Mouse (Mus musculus) myocyte (in vitro differentiated cells): ENCODE measurements around the gene Slit3.

Experiments used
- CEBPB ChIP-seq: IDR thresholded peaks from 2 replicates; pipeline ENCODE4 v1.6.1; 2011; ENCODE audit warnings: mild to moderate bottlenecking, moderate library complexity; ENCODE audit not compliant: poor library complexity, insufficient read depth, severe bottlenecking
- MAX ChIP-seq: IDR thresholded peaks from one replicate; pipeline ENCODE4 v1.6.1; 2011; ENCODE audit warnings: low read depth, mild to moderate bottlenecking, control low read depth
- MYOD1 ChIP-seq, 3 experiments: IDR thresholded peaks; one replicate each; pipeline ENCODE4 v1.6.1; 2011; ENCODE audit warnings: control low read depth in 2 of 3, low read depth in 2 of 3, mild to moderate bottlenecking in 2 of 3, moderate library complexity in 1 of 3; ENCODE audit not compliant: insufficient read length in 2 of 3, control insufficient read depth in 1 of 3
- POLR2A ChIP-seq: IDR thresholded peaks from one replicate; pipeline ENCODE4 v1.6.1; 2011; ENCODE audit warnings: low read depth, mild to moderate bottlenecking, control low read depth, moderate library complexity; ENCODE audit not compliant: insufficient read length
- POLR2AphosphoS2 ChIP-seq: IDR thresholded peaks from one replicate; pipeline ENCODE4 v1.6.1; 2011; ENCODE audit warnings: low read depth, control low read depth; ENCODE audit not compliant: insufficient read length
- REST ChIP-seq: IDR thresholded peaks from one replicate; pipeline ENCODE4 v1.6.1; 2011; ENCODE audit warnings: mild to moderate bottlenecking, control low read depth, moderate library complexity; ENCODE audit not compliant: insufficient read depth, insufficient read length
- SRF ChIP-seq: IDR thresholded peaks from one replicate; pipeline ENCODE4 v1.6.1; 2011; ENCODE audit warnings: low read depth; ENCODE audit not compliant: control insufficient read depth, insufficient read length
- TCF12 ChIP-seq: IDR thresholded peaks from one replicate; pipeline ENCODE4 v1.6.1; 2011; ENCODE audit warnings: mild to moderate bottlenecking, control low read depth; ENCODE audit not compliant: poor library complexity, insufficient read depth, severe bottlenecking
- USF1 ChIP-seq: IDR thresholded peaks from one replicate; pipeline ENCODE4 v1.6.1; 2011; ENCODE audit warnings: low read depth, mild to moderate bottlenecking, control low read depth, moderate library complexity

GRCm38 (mm10) chr11:35395376-35395775 lies 274.4 kb downstream of the Slit3 start:
- TF ChIP-seq CEBPB, result no peak
- TF ChIP-seq POLR2A, result no peak
- no peak for TF ChIP-seq MYOD1 (IDR thresholded peaks at IDR 0.05; ENCODE audit: control insufficient read depth in 1 of 3, insufficient read length in 2 of 3, low read depth in 2 of 3)
- no peak for TF ChIP-seq SRF
- no peak for TF ChIP-seq TCF12
- no peak for TF ChIP-seq REST
- no peak for TF ChIP-seq MAX
- TF ChIP-seq POLR2AphosphoS2, result no peak
- TF ChIP-seq USF1, result no peak
